Mouse (Mus musculus): ENCODE results near the gene Ccl19.
"Not testable (repeated sequence)": the region's sequence is repeated elsewhere in the genome, so short reads cannot be mapped to it uniquely, and the experiment has no call there.

Gene Ccl19

DNA sequence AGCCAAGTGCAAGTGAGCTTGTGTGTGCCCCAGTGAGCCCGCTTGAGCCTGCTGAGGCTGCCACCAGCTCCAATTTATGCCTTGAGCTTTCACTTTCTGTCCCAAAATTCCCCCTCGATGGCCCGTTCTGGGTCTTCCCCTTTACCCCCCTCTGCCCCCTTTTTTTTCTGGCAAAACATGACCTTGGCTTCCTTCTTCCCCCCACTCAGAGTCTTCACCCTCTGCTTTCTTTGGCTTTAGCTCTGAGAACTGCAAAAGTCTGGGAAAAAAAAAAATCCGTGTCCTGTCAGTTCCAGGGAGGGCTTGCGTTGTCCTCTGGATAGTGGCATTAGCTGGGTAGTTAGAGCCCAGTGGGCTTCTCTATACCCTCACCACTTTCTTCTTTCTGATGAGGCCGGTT is at the start of gene Ccl19:
TSS of gene Ccl19 (minus strand) at position 101 of the 400 bp plus-strand sequence.
- not testable (repeated sequence) for DNase-seq (ENCODE audit: low spot score in 2 of 2)

DNA sequence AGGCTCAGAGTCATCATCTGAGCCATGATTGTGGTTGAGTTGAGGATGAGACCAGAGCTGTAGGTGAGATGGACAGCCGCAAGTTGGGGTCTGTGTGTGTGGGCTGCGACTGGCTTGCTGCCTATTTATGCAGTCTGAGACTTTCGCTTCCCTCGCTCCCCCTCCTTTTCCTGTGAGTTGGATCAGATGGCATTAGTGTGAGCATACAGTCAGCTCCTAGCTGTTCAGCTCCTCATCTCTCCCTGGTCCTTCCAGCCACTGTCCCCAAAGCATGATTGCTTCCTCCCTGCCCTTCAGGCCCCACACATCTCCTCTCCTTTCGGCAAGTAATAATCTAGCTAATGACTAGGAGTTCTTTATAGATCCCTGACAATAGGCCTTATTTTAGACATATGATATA is 17.5 kb upstream of the Ccl19 start, which contains the start of gene Ccl21a:
TSS of gene Ccl21a (minus strand) at position 101 of the 400 bp plus-strand sequence.
- DNase-seq (ENCODE audit: low spot score in 2 of 2), result not testable (repeated sequence)

DNA sequence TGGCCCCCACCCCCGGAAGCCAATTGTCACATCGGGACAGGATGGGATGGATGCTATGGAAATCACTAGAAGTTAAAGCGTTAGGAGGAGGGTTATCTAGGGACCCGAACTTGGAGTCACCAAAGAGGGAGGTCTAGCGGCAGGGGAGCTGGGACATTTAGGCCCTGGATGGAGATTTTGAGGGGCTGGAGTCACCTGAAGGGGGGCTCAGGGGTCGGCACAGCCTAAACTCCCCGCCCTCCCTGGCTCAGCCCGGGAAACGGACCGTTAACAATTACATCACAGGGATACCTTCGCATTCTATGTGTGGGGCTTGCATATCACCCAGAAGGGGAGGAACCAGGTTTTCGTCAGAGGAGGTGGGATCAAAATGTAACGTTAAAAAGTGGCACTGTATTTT is 21.1 kb downstream of the Ccl19 start, which contains the start of gene 4930578G10Rik:
TSS of gene 4930578G10Rik (plus strand) at position 301 of the 400 bp plus-strand sequence.
- DNase-seq (ENCODE audit: low spot score in 2 of 2), result not testable (repeated sequence)
